Mouse (Mus musculus) cerebellum, adult 18-20 months (tissue): ENCODE measurements around the gene Snrk.

Source experiments
- DNase-seq, 2 experiments: peaks; one replicate each; pipeline ENCODE4 v3.0.0; 2021

The Snrk gene

GRCm38 (mm10) chr9:122185061-122185460 is 68.0 kb downstream of the Snrk start:
- peak; percentile 87 to 88 for DNase-seq

GRCm38 (mm10) chr9:122185953-122186352 is 68.9 kb downstream of the Snrk start:
- DNase-seq: no peak

GRCm38 (mm10) chr9:122186643-122187226 is 69.7 kb downstream of the Snrk start:
- no peak for DNase-seq

GRCm38 (mm10) chr9:122187451-122187921 is 70.4 kb downstream of the Snrk start:
- DNase-seq: no peak

- no peak for DNase-seq
Observed at GRCm38 (mm10) chr9:122188724-122189123, 71.7 kb downstream of the Snrk start.

GRCm38 (mm10) chr9:122193361-122193760 is 76.3 kb downstream of the Snrk start:
- no peak for DNase-seq

- no peak for DNase-seq
Observed at GRCm38 (mm10) chr9:122193823-122194222, 76.8 kb downstream of the Snrk start.

- DNase-seq: peak; percentile 83 to 85
Observed at GRCm38 (mm10) chr9:122195042-122195682, 78.1 kb downstream of the Snrk start.

GRCm38 (mm10) chr9:122197021-122197420 is 80.0 kb downstream of the Snrk start:
- DNase-seq: no peak

- no peak for DNase-seq
Observed at GRCm38 (mm10) chr9:122198621-122199020, 81.6 kb downstream of the Snrk start.

- peak; percentile 71 for DNase-seq
Observed at GRCm38 (mm10) chr9:122199253-122199652, 82.2 kb downstream of the Snrk start.

GRCm38 (mm10) chr9:122204508-122204907 is 87.4 kb downstream of the Snrk start:
- DNase-seq: no peak

- no peak for DNase-seq
Observed at GRCm38 (mm10) chr9:122205543-122206200, 88.6 kb downstream of the Snrk start.

- peak in 1 of 2 experiments; percentile 35 for DNase-seq
Observed at GRCm38 (mm10) chr9:122208311-122208710, 91.2 kb downstream of the Snrk start.

GRCm38 (mm10) chr9:122215118-122215517 is 98.1 kb downstream of the Snrk start:
- no peak for DNase-seq

- DNase-seq: no peak
Observed at GRCm38 (mm10) chr9:122216945-122217529, 100.0 kb downstream of the Snrk start.
